Comparison of ENCODE assay signal across 31 mouse cellular contexts in genomic region chr10:119757219-119757618, GRCm38 (mm10).
DNase-seq lines count a peak whose midpoint lies in the region; ATAC-seq and TF ChIP-seq lines count a peak whose summit lies in the region.
"Had no signal": no experiment of that assay in that cellular context is flagged by ENCODE, and none has a peak within 500 bp of the region (broad histone marks: within the 10 kb centered on the region; RNA-seq: fewer than 3 reads in every experiment).

No protein-coding gene starts in this region.

- no peak for ATAC-seq in liver, postnatal 0 days
- no peak for ATAC-seq in hindbrain, postnatal 0 days
- no peak for ATAC-seq in kidney, embryonic 15.5 days (replicated peaks; ENCODE audit: low FRiP score)
- ATAC-seq: CD4-positive, CD25-positive, alpha-beta regulatory T cell, adult 4 months; forebrain, embryonic 14.5 days; forebrain, postnatal 0 days; hindbrain, embryonic 16.5 days; inflammation-experienced regulatory T-cells, adult 6 months; intestine, embryonic 16.5 days had no signal

- H3K9me3 ChIP-seq in ES-Bruce4 (replicated peaks; ENCODE audit: control insufficient read depth, insufficient read depth, low read length, poor library complexity, severe bottlenecking) = no peaks in the 10 kb centered on the region
- no peaks in the 10 kb centered on the region for H3K9me3 ChIP-seq in ES-E14 (ENCODE audit: control insufficient read depth, insufficient read depth, low read depth, low read length)
- no peaks in the 10 kb centered on the region for H3K9me3 ChIP-seq in liver, postnatal 0 days (ENCODE audit: low read length)
- no peaks in the 10 kb centered on the region for H3K9me3 ChIP-seq in hindbrain, postnatal 0 days (ENCODE audit: low read length)
- H3K9me3 ChIP-seq in kidney, embryonic 15.5 days (replicated peaks) = no peaks in the 10 kb centered on the region
- H3K9me3 ChIP-seq: heart, embryonic 12.5 days; heart, embryonic 15.5 days; hindbrain, embryonic 13.5 days had no signal

- H3K27ac ChIP-seq in ES-Bruce4 (ENCODE audit: insufficient read depth, low read length) = no peak overlapping the region
- no peak overlapping the region for H3K27ac ChIP-seq in ES-E14 (ENCODE audit: insufficient read depth, low read depth, low read length, poor library complexity, severe bottlenecking)
- no peak overlapping the region for H3K27ac ChIP-seq in liver, postnatal 0 days (ENCODE audit: low read depth)
- H3K27ac ChIP-seq in hindbrain, postnatal 0 days = no peak overlapping the region
- no peak overlapping the region for H3K27ac ChIP-seq in kidney, embryonic 15.5 days
- H3K27ac ChIP-seq: forebrain, embryonic 10.5 days; gastrocnemius, adult 2 months; heart, embryonic 15.5 days; hindbrain, embryonic 10.5 days; hindbrain, embryonic 13.5 days had no signal

- H3K9ac ChIP-seq in ES-Bruce4 (ENCODE audit: low read depth, poor library complexity, severe bottlenecking) (no peak overlapping the region), ES-E14 (ENCODE audit: insufficient read depth, low read depth, low read length, poor library complexity, severe bottlenecking) (no peak overlapping the region)
- no peak overlapping the region for H3K9ac ChIP-seq in liver, postnatal 0 days (replicated peaks)
- no peak overlapping the region for H3K9ac ChIP-seq in hindbrain, postnatal 0 days (replicated peaks; ENCODE audit: low read length)
- no peak overlapping the region for H3K9ac ChIP-seq in kidney, embryonic 15.5 days
- H3K9ac ChIP-seq: forebrain, postnatal 0 days; heart, embryonic 12.5 days; heart, embryonic 15.5 days; hindbrain, embryonic 13.5 days had no signal

- DNase-seq in ES-E14 (ENCODE audit: low read depth, low spot score) (no peak), NIH3T3 (ENCODE audit: low read depth) (peak; percentile 23)
- peak; percentile 26 for DNase-seq in embryo, embryonic 10.5 days (ENCODE audit: low spot score)
- no peak for DNase-seq in cerebellum, adult 9-10 months
- no peak for DNase-seq in liver, postnatal 0 days
- DNase-seq in hindbrain, postnatal 0 days (ENCODE audit: low spot score) = no peak
- DNase-seq: adrenal gland, adult 2 months; adrenal gland, postnatal 14 days; cerebellum, adult 11 months; cerebellum, adult 2 months; cerebellum, postnatal 10 days; cerebellum, postnatal 36 days; forebrain, postnatal 0 days; gastrocnemius, adult 2 months; gastrocnemius, postnatal 14 days; heart, adult 18-20 months; heart, postnatal 10 days; heart, postnatal 36 days; kidney, adult 18-20 months had no signal

- H3K36me3 ChIP-seq in ES-Bruce4 (ENCODE audit: control insufficient read depth, insufficient read depth, low read length, poor library complexity, severe bottlenecking) (no peaks in the 10 kb centered on the region), ES-E14 (ENCODE audit: control insufficient read depth, insufficient read depth, low read length, poor library complexity, severe bottlenecking) (no peaks in the 10 kb centered on the region)
- H3K36me3 ChIP-seq in liver, postnatal 0 days (replicated peaks; ENCODE audit: insufficient read depth, low read length) = no peaks in the 10 kb centered on the region
- H3K36me3 ChIP-seq in hindbrain, postnatal 0 days (ENCODE audit: insufficient read depth, low read length) = no peaks in the 10 kb centered on the region
- H3K36me3 ChIP-seq in kidney, embryonic 15.5 days = no peaks in the 10 kb centered on the region
- H3K36me3 ChIP-seq: heart, embryonic 12.5 days; heart, embryonic 15.5 days; hindbrain, embryonic 10.5 days; hindbrain, embryonic 13.5 days had no signal

- H3K27me3 ChIP-seq in ES-Bruce4 (ENCODE audit: control insufficient read depth, insufficient read depth, low read length, poor library complexity, severe bottlenecking) = no peaks in the 10 kb centered on the region
- no peaks in the 10 kb centered on the region for H3K27me3 ChIP-seq in liver, postnatal 0 days (ENCODE audit: insufficient read depth, low read length)
- H3K27me3 ChIP-seq in hindbrain, postnatal 0 days (ENCODE audit: insufficient read depth, low read length) = no peaks in the 10 kb centered on the region
- H3K27me3 ChIP-seq in kidney, embryonic 15.5 days = no peaks in the 10 kb centered on the region
- H3K27me3 ChIP-seq: heart, embryonic 12.5 days; heart, embryonic 15.5 days; hindbrain, embryonic 13.5 days had no signal

- H3K4me3 ChIP-seq in ES-Bruce4 (ENCODE audit: low read depth, low read length) = no peak overlapping the region
- no peak overlapping the region for H3K4me3 ChIP-seq in ES-E14 (ENCODE audit: insufficient read depth in 1 of 2, low read depth in 1 of 2, low read length in 2 of 2, poor library complexity in 1 of 2, severe bottlenecking in 1 of 2)
- H3K4me3 ChIP-seq in liver, postnatal 0 days (ENCODE audit: low read depth, low read length) = no peak overlapping the region
- no peak overlapping the region for H3K4me3 ChIP-seq in hindbrain, postnatal 0 days (ENCODE audit: low read length)
- H3K4me3 ChIP-seq in kidney, embryonic 15.5 days (replicated peaks) = no peak overlapping the region
- H3K4me3 ChIP-seq: forebrain, embryonic 10.5 days; gastrocnemius, adult 2 months; heart, embryonic 12.5 days; heart, embryonic 15.5 days; hindbrain, embryonic 10.5 days; hindbrain, embryonic 13.5 days had no signal

- TF ChIP-seq CTCF in ES-Bruce4 (IDR thresholded peaks at IDR 0.05; ENCODE audit: low read depth, low read length) = no peak
- TF ChIP-seq CTCF in liver, postnatal 0 days (IDR thresholded peaks at IDR 0.05; ENCODE audit: low read depth) = no peak
- no peak for TF ChIP-seq CTCF in hindbrain, postnatal 0 days (IDR thresholded peaks at IDR 0.05; ENCODE audit: low read depth)

- peak; percentile 56; the same call in 1 of the 2 replicates for TF ChIP-seq EP300 in ES-Bruce4 (IDR thresholded peaks at IDR 0.05; ENCODE audit: insufficient read depth, low read depth, low read length)
- no peak for TF ChIP-seq EP300 in liver, postnatal 0 days (IDR thresholded peaks at IDR 0.05; ENCODE audit: low read depth)

- no peak overlapping the region for H3K4me2 ChIP-seq in liver, postnatal 0 days (ENCODE audit: low read depth, low read length)
- no peak overlapping the region for H3K4me2 ChIP-seq in hindbrain, postnatal 0 days (ENCODE audit: low read depth, low read length)
- H3K4me2 ChIP-seq in kidney, embryonic 15.5 days = no peak overlapping the region
- H3K4me2 ChIP-seq: heart, embryonic 12.5 days; heart, embryonic 15.5 days; hindbrain, embryonic 13.5 days had no signal

- no peak for TF ChIP-seq POLR2A in ES-Bruce4 (IDR thresholded peaks at IDR 0.05; ENCODE audit: insufficient read depth, low read length)

- in situ Hi-C loops in ES-E14 (cut with MboI; ENCODE audit: low sequenced_read_pairs in 2 of 2, unreplicated experiment in 2 of 2) = no loop called here

- WGBS in liver, postnatal 0 days (ENCODE audit: insufficient replicate concordance) = 74% methylated on average over 6 of the region's 6 CpGs
- WGBS in hindbrain, postnatal 0 days = 85% methylated on average over 6 of the region's 6 CpGs
- 78% methylated on average over 6 of the region's 6 CpGs for WGBS in kidney, embryonic 15.5 days

- H3K4me1 ChIP-seq in ES-Bruce4 (ENCODE audit: control insufficient read depth, insufficient read depth, low read length) (no peaks in the 10 kb centered on the region), ES-E14 (ENCODE audit: control insufficient read depth in 2 of 2, insufficient read depth in 2 of 2, low read length in 2 of 2, poor library complexity in 1 of 2) (peaks cover 4 to 6% of the 10 kb centered on the region in 2 experiments; a peak in 2 of 4 replicates)
- H3K4me1 ChIP-seq in liver, postnatal 0 days (ENCODE audit: insufficient read depth) = no peaks in the 10 kb centered on the region
- no peaks in the 10 kb centered on the region for H3K4me1 ChIP-seq in hindbrain, postnatal 0 days (ENCODE audit: insufficient read depth, low read length)
- H3K4me1 ChIP-seq in kidney, embryonic 15.5 days = no peaks in the 10 kb centered on the region
- H3K4me1 ChIP-seq: heart, embryonic 15.5 days had no signal

TF ChIP-seq in ES-E14, 5 proteins besides CTCF, POLR2A, EP300 and RAD21:
- TF ChIP-seq ZC3H11A (IDR thresholded peaks at IDR 0.05; ENCODE audit: borderline replicate concordance, low read depth, low read length) (no peak), MAFK (IDR thresholded peaks at IDR 0.05; ENCODE audit: insufficient read depth, low read depth, low read length) (peak; percentile 96)

Comparison
In these comparisons a context has a peak if more than half of its experiments do, and no peak if none do; other contexts are left out.
1. DNase-seq: peak in NIH3T3 (single experiment) and embryo, embryonic 10.5 days (single experiment); none in ES-E14 (single experiment), cerebellum, adult 9-10 months (single experiment), liver, postnatal 0 days (single experiment) and hindbrain, postnatal 0 days (single experiment).